Mouse (Mus musculus) frontal cortex, postnatal 14 days (tissue): Measurements from ENCODE around the gene Fcna.

Experiments used
- DNase-seq, 2 experiments: peaks; one replicate each; pipeline ENCODE4 v3.0.0; 2022; ENCODE audit warnings: low spot score in 2 of 2

The Fcna gene

DNA sequence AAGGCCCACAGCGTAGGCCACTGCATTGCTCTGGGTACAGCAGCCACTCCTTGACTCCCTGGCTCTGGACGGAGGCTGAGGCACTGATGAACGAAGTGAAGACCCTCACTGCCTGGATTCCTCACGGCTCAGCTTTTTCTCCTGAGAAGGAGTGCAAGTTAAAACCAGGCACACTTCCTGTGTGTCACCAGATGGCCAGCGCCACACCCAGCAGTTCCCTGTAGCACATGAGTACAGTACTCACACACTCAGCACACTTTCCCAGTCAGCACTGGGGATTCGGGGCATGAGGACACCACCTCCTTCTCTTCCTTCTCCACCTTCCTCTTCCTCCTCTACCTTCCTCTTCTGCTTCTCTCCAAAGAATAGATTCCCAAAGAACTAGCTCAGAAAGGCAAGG is at the start of gene Fcna:
Gene Fcna (minus strand): TSS at position 220 of the 400 bp plus-strand sequence.
- no peak for DNase-seq

DNA sequence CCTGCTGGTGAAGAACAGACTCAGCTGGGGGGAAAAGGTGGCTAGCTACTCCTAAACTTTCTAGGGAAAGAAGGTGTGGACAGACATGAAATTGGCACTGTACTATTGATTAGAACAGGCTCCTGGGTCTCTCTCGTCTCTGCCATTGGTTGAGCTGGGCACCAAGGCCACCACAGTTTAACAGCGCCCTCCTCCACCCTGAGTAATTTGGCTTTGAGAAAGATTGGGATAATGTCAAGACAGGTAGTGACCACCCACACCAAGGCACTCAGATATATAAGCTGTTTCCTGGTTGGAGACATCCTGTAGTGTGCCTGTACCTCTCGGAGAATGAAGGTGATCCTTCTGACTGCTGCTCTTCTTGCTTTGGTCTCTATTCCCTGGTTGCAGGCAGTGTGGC is 48.7 kb upstream of the Fcna start, which contains the start of gene Lcn6:
Gene Lcn6 (plus strand): TSS at position 301 of the 400 bp plus-strand sequence.
- no peak for DNase-seq

DNA sequence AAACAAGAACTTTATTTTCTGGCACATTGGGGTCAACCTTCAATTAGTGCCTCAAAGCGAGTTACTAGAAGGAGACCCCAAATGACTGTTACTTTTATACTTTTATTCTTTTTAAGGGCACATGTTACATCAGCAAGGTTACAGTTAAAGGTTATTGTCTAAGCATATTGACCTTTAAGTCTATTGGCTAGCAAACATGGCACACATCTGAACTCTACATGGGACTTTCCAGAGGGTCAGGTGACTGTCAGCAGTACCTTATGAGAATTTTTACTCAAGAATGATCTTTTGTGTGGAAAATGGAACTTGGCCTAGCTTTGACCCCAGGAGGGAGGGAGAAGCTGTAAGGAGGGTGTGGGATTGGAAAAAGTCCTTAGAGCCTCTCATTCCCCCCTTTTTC is 38.7 kb upstream of the Fcna start:
- no peak for DNase-seq

DNA sequence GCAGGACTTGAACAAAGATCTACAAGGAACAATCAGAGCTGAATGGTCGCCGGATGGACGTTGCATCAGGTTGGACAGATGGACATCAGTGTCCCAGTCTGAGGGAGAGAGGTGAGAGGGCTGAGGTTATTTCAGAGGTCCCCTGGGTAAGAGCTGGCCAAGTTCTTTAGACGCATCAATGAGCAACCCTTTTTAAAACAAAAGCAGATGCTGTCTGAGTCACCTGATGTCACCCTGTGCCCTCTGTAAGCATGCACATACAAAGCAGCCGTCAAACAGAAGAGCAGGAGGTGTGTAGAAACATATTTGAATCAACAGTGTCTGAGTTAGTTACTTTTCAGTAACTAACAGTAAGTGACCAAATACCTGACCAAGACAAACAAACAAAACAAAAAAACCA is 36.3 kb upstream of the Fcna start:
- DNase-seq: no peak

DNA sequence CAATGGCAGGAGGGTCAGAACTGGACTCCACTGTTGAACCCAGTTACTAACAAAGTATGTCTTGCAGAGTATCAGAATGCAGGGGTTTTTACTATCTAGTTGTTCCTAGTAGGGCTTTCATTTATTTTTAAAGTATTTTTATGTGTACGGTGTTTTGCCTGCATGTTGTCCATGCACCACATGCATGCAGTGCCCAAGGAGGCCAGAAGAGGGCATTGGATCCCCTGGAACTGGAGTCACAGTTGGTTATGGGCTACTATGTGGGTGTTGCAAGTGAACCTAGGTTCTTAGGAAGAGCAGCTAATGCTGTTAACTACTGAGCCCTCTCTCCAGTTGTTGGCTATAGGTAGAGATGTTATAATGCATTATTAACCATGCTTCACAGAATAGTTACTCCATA is 35.7 kb upstream of the Fcna start:
- DNase-seq: peak in 1 of 2 experiments; percentile 43

DNA sequence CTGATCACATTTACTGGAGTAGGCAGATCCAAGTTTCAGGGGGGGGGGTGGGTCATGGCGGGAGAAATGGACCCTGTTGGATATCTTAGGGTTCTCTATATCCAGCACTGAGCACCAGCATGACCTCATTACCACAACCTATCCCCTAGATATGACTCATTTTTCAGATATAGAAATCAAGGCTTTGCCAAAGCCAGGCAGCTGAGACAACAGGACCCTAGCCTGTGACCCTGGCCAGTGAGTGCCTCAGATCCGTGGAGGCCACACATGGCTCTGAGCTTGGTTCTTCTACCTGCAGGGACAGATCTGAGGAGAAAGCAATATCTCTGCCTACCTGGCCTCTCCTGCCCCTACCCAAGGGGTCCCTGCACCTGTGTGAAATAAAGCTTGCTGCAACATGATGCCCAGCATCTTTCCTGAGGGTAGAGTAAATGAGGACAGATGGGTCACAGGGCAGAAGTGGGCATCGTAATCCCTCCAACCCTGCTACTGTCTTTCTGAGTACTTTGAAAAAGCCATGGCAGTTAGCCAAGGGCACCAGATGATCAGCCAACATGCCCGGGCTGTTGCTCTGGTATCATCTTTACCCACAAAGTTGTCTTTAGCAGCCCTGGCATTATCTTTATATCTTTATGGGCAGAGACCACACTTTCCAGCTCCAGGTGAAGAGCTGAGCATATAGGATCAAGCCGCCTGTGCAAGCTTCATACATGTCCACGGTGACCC is 33.6 kb upstream of the Fcna start:
- DNase-seq: no peak

DNA sequence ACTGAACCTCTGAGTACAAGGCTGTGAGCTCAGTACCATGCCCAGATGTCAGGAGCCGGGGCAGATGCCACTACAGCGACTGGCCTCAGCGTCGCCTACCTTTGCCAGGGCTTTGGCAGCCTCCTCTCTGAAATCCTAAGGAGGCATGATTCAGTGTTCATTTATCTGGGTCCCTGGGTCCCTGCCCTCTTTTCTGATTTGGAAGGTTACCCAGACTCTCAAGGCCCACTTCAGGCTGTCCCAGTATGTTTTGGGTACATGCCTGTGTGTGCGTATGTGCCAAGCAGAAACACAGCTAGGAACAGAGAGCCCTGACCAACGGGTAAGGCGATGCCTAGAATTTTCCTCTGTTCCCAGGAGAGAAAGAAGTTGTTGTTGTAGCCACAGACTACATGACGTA is 32.4 kb upstream of the Fcna start:
- DNase-seq: no peak

DNA sequence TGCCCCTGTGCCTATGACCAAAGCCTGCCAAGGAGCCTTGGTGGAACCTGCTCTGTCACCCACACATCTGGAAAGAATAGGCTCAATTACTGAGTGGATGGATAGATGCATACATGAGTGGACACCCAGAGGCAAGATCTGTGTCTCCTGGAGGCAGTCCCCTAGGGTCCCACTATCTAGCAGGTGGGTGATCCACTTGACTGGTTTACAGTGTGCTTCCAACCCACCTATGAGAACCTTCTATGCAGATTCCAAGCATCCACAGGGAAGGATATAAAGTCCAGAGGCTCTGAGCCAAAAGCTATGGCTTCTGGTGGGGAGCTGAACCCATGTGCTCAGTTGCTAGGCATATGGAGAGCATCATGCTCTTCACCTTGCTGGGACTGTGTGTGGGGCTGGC is 29.8 kb upstream of the Fcna start, which contains the start of gene Lcn5:
Gene Lcn5 (plus strand): TSS at position 301 of the 400 bp plus-strand sequence.
- DNase-seq: no peak

DNA sequence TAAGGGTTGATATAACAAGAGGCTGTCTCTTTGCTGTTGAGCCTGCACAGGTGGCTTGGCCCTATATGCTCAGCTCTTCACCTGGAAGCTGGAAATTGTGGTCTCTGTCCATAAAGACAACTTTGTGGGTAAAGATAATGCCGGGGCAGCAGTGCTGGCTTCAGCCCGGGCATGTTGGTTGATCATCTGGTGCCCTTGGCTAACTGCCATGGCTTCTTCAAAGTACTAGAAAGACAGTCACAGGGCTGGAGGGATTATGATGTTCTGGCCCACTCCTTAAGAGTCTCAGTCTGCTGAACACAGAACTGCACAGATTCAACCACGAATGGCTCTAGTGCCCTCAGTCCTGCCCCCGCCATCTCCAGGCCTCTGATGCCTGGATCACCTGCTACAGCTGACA is 29.4 kb upstream of the Fcna start:
- DNase-seq: no peak

DNA sequence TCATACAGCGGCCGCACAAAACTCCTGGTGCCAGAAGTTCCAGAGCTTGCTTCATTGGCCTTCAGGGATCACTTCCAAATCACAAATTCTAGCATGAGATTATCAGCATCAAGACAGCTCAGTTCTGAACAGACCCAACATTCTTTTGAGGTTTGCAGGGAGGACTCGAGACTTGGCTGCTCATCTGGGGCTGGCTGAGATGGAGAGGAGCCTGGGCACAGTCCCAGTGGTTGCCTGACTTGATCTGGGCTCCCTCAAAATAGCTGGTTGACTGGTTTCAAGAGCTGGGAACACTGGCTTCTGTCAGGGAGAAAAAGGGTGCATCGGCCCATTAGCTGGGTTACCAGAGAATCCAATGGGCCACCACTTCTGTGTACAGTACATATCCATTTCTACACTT is 28.9 kb upstream of the Fcna start:
- DNase-seq: no peak

DNA sequence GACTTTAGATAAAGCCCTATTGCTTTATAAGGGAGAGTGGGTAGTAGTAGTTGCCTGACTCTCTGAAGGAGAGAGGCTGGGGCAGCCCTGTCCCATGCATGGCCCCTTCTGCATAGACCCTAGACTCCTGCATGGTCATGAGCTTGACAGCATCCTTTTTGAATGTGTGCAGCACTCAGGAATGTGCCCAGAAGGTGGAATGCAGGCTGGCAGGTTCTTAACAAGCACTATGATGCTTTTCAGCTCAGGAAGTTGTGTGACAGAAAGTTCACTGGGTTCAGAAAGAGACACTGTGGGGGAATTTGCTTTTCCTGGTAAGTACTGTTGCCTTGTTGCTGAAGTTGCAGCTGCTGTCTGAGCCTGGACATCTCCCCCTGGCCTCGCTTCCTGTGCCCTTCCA is 26.7 kb upstream of the Fcna start:
- no peak for DNase-seq

DNA sequence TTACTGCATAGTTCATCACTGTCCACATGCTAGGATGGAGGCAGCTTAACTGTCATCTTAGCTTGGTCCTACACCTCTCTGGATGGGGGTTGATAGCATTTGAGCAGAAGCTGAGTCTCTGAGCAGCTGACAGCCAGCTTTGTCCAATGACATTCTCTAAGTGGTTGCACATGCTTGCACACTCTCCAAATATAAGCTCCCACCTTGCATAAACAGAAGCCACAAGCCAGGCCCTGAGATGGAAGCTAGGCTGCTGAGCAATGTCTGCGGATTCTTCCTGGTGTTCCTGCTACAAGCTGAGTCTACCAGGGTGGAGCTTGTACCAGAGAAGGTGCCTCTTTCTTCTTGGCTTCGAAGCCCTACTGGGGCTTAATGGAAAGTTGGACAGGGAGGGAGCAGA is 25.1 kb upstream of the Fcna start, which contains the start of gene Lcn8:
Gene Lcn8 (plus strand): TSS at position 219 of the 400 bp plus-strand sequence.
- DNase-seq: no peak

DNA sequence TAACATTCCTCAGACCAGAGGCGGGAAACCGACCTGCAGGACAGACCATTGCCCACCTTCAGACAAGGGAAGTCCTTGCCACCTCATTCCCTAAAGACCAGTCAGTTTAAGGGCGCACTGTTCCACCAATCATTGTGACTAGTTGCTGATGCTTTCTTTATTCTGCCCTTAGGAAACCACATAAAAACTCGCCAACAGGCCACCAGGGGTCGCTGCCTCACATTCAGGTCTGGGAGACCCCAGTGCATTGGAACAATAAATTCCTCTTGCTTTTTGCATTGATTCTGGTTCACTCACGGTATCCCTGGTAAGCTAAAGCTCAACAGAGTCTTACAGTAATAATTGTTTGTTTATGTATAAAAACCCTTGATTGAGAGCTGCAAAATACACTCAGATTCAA is 12.1 kb upstream of the Fcna start:
- peak in 1 of 2 experiments; percentile 43 for DNase-seq

DNA sequence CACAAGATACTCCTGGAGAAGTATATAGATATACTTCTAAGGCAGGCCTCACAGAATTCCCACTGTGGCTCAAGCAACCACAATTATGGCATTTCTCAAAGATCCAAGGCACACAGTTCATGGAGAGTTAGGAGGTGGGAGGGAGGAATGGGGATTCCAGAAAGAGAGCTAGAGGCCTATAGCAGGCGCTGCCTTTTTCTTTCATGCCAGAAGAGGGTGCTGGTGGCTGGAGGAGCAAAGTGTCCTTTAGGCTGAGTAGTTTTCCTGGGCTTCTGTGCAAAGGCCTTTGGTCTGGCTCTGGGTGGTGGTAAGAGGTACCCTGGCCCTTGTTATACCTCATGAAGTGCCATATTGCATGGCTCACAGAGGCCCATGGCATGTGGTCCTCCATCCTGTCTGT is 6.2 kb upstream of the Fcna start:
- no peak for DNase-seq

DNA sequence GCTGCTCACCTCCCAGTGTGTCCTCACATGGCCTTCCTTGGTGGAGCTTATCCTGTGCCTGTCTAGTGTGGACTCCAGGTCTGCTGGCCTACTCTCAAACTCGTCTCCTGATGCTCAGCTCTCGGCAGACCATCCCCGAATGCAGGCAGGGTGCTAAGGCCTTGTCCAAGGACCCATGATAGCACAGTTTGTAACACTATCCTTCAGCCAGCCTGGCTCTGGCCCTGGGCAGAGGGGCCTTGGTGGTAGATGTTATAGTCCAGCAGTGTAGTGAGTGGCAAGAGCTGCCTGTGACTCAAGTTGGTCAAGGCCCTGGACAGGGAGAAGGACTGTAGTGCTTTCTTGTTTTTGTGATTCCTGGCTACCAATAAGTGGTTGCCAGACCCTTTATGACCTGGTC is 5.8 kb upstream of the Fcna start:
- DNase-seq: no peak

DNA sequence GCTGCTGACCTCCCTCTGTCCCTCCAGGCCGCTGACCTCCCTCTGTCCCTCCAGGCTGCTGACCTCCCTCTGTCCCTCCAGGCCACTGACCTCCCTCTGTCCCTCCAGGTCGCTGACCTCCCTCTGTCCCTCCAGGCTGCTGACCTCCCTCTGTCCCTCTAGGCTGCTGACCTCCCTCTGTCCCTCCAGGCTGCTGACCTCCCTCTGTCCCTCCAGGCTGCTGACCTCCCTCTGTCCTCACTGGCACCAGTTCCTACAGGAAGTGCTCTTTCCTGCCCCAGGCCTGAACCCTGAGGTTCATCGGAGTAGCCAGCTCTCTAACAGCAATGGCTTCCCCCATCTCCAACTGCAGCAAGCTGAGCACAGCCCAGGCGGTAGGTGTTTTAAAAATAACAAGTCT is 908 bp upstream of the Fcna start:
- no peak for DNase-seq

DNA sequence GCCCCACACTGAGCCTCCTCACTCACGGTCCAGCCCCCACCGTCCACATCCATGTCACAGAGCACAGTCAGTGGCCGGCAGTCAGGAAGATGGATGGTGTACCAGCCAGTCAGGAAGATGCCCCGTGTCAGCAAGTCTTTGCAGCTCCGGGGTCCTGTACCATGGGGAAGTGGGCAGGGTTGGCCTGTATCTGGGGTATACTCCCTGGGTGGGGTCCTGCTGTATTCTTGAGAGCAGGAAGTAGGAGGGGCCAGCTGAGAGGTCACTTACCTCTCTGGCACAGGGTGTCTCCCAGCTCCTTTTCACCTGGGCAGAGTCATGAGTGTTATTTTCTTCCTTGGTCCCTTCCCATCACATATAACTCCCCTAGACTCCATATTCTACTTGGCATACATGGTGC is 1.8 kb downstream of the Fcna start:
- no peak for DNase-seq

DNA sequence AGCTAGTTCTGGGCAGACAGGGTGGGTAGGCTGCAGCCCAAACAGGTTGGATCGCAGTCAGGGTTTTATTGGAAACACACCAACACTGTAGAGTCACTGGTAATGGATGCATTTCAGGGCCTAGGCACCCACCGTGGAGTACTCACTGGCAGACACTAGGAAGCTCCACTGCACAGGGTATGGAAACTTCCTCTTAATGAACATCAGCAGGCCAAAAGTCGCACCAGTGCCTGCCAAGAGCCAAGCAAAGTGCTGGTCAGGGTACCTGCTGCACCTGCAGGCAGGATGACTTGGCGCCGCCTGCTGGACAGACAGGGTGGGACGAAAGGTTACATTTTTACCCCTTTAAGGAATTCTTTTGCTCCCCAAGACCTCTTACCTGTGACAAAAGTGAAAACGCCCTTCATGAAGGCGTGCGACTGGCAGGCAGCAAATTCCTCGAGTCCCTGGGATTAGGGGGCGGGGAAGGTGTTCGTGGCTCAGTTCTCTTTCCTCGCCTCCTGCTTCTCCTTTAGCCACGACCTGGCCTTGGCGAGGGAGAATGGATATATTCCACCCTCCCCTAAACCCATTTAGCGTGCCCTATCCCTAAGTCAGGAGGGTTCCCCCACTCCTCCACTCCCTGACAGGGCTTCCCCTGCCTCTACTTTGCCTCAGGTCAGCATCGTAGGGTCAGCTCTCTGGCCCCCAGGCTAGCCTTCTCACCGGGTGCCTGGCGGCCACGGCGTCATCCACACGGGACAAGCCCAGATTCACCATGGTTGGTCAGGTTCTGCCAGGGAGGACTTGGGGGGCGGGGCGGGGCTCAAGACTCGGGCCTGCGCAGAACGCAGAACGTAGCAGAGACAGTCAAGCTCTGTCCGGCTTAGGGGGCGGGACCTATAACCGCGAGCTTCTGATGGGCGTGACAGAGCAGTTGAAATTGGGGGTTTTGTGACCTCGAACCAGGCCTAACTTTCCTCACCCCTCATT is 6.3 kb downstream of the Fcna start, which contains the start of gene Tmem141:
Gene Tmem141 (minus strand): TSS at position 777 of the 972 bp plus-strand sequence.
- peak; percentile 76 for DNase-seq

DNA sequence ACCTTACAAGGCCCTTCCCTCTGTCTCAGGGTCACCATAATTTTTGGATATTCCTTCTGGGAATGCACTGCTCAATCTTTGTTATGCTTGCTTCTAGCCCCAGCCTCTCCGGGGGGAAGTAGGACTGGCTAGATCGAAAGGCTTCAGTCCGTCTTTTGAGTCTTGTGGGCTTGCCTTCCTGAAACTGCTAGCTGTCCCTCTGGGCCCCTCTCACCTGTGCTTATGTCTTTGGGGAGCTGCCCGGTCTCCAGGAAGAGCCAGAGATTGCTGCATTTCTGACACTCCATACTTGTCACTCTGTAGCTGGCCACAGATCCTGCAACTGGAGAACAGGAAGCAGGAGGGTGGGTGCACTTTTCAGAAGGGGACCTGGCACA is 7.0 kb downstream of the Fcna start:
- DNase-seq: no peak

DNA sequence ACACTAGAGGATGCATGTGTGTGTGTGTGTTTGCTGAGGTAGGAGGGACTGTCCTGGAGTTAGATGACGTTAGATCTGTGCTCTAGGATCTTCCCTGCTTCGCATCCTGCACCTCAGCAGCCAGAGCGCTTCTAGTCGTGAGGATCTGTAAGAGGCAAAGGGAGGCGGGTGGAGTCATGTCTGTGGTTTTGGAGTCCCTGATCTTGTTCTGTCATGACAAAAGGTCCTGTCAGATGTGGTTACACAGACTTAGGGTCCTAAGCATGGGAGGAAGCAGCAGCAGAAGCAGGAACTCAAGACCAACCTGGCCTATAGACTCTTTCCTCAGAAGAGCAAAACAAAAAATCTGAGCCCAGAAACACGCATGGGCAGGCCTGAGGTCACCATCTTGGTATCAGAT is 7.4 kb downstream of the Fcna start:
- DNase-seq: no peak

DNA sequence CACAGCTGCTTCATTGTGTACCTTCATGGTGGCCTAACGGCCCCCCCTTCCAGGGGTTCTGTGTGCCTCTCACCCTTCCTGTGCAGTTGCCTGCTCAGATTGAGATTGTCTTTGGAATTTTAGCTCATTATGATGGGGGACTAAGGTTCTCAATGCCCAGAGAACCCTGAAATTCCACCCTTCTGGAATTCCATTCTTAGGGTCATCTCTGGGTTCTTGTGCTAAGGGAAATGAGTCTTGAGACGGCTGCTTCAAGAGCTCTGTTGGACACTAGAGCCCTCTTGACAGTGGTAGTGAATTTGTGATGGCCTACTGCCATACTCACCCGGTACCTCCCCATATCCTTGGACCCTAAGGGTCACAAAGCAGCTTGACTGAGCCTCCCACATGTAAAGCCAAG is 10.3 kb downstream of the Fcna start, which contains the start of gene Ccdc183:
Gene Ccdc183 (minus strand): TSS at position 101 of the 400 bp plus-strand sequence.
- DNase-seq: no peak

DNA sequence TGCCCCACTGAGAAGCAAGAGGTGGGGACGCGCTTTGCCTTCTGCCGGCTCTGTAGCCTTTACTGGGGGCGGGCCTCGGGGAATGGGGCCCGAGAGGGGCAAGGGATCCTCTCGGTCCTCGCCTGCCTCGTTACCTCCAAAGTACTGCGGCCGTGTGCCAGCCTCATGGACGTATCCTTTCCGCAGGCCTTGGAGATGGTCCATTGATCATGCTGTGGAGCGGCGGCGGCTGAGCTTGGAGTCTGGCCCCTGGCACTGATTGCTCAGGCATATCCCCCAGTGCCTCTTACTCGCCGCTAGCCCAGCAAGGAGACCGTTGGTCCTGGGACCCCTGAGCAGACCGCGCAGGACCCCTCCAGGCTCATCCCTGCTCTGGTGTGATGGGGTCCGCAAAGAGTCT is 11.4 kb downstream of the Fcna start:
- DNase-seq: no peak

DNA sequence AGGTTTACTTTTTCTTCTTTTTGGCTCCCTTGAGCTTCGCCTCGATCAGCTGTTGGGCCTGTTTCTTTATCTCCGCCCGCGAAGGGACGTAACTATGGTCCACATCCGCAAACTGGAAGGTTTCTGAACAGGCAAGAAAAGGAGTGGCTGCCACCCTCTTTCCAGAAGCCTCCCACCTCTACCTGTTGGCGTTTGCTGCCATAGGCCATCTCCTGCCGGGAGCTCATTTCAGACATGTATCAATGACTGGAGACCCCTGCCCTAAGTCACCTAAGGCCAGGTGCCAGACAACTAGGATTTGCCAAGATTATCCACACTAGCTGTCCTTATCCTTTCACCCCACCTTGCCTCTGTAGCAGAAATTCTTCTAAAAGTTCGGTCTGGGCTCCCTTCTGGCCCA is 19.2 kb downstream of the Fcna start:
- DNase-seq: peak in 1 of 2 experiments; percentile 20
